Mouse (Mus musculus) heart, embryonic 14.5 days (tissue): Measurements from ENCODE around the gene Oas1h. TPM values are rescaled to one million over a fixed set of nuclear protein-coding genes. Genes with fewer than 3 reads are reported as not detected.

Source experiments
- ATAC-seq: fragments of 200-750 bp; cut with Nextera tagmentation; 2 replicates; pipeline ENCODE4 v1.8.0; 2017; ENCODE audit warnings: low read depth, moderate TSS enrichment; ENCODE audit not compliant: insufficient number of reproducible peaks, insufficient read depth, low FRiP score
- H3K27ac ChIP-seq, 2 experiments: fragments of 200-500 bp in 1 of 2; fragments of 300-500 bp in 1 of 2; sonication (generic) in 1 of 2; replicated peaks in 1 of 2; 2 replicates each; pipeline ENCODE4 v1.5.1; 2012 to 2014; ENCODE audit warnings: low read depth in 2 of 2, low read length in 2 of 2, control low read depth in 1 of 2, mild to moderate bottlenecking in 1 of 2, mixed read lengths in 1 of 2; ENCODE audit not compliant: control insufficient read depth in 1 of 2, insufficient read depth in 1 of 2
- H3K27me3 ChIP-seq: fragments of 300-500 bp; sonication (generic); 2 replicates; pipeline ENCODE4 v1.6.1; 2014; ENCODE audit warnings: mild to moderate bottlenecking, low read length, control low read depth; ENCODE audit not compliant: control insufficient read depth, insufficient read depth
- H3K36me3 ChIP-seq: fragments of 300-500 bp; sonication (generic); 2 replicates; pipeline ENCODE4 v1.6.1; 2014; ENCODE audit warnings: mild to moderate bottlenecking, control low read depth, low read length, mixed read lengths; ENCODE audit not compliant: control insufficient read depth, insufficient read depth
- H3K4me1 ChIP-seq, 2 experiments: fragments of 200-500 bp in 1 of 2; fragments of 300-500 bp in 1 of 2; sonication (generic) in 1 of 2; 2 replicates each; pipeline ENCODE4 v1.6.1; 2012 to 2014; ENCODE audit warnings: low read length in 2 of 2, control low read depth in 1 of 2, mixed read lengths in 1 of 2; ENCODE audit not compliant: control insufficient read depth in 2 of 2, insufficient read depth in 2 of 2
- H3K4me2 ChIP-seq: fragments of 300-500 bp; sonication (generic); 2 replicates; pipeline ENCODE4 v1.6.1; 2014; ENCODE audit warnings: mild to moderate bottlenecking, low read length
- H3K4me3 ChIP-seq, 2 experiments: fragments of 200-500 bp in 1 of 2; fragments of 300-500 bp in 1 of 2; sonication (generic) in 1 of 2; 2 replicates each; pipeline ENCODE4 v1.5.1; 2012 to 2014; ENCODE audit warnings: low read length in 2 of 2, mild to moderate bottlenecking in 2 of 2, control low read depth in 1 of 2, low read depth in 1 of 2, moderate library complexity in 1 of 2; ENCODE audit not compliant: control insufficient read depth in 1 of 2, insufficient read depth in 1 of 2
- H3K9ac ChIP-seq: fragments of 300-500 bp; sonication (generic); 2 replicates; pipeline ENCODE4 v1.6.1; 2014; ENCODE audit warnings: mild to moderate bottlenecking, low read length
- H3K9me3 ChIP-seq: fragments of 300-500 bp; sonication (generic); 2 replicates; pipeline ENCODE4 v1.6.1; 2016; ENCODE audit warnings: low read length, control low read depth; ENCODE audit not compliant: control insufficient read depth
- WGBS: fragments of 180-500 bp; shearing (Covaris S2); extraction: QIAGEN DNeasy Blood & Tissue Kit; methylation state at CpG from one replicate; pipeline ENCODE4 v1.1.7; 2014; 5-methylcytosine and 5-hydroxymethylcytosine counted together
- polyA plus RNA-seq: library from polyadenylated mRNA; unstranded; fragments of >200 nt; fragmentation: Nextera tagmentation; extraction: Ambion mirVana; gene quantifications from 2 replicates; pipeline ENCODE4 v1.2.1, GENCODE M21; 2014

Gene Oas1h
- polyA plus RNA-seq, 1 experiment from 2014 or later = not detected

- 7% methylated on average over 8 of the region's 8 CpGs for WGBS
- H3K4me3 ChIP-seq = no peak overlapping the region
- no peak overlapping the region for H3K27ac ChIP-seq
- no peak overlapping the region for H3K9ac ChIP-seq
- no peaks in the 10 kb centered on the region for H3K4me1 ChIP-seq
- H3K4me2 ChIP-seq = no peak overlapping the region
- H3K27me3 ChIP-seq = peaks cover 16% of the 10 kb centered on the region
- no peaks in the 10 kb centered on the region for H3K36me3 ChIP-seq
- no peaks in the 10 kb centered on the region for H3K9me3 ChIP-seq
- ATAC-seq = no peak
These were observed 24.3 kb upstream of the Oas1h start for GRCm38 (mm10) chr5:120836731-120837585.

- no peaks in the 10 kb centered on the region for H3K4me1 ChIP-seq
- 0 out of 2 replicates have a peak, but pooled peaks cover 4% of the 10 kb centered on the region for H3K9me3 ChIP-seq
- no peak overlapping the region for H3K27ac ChIP-seq
- 67% methylated on average over 3 of the region's 3 CpGs for whole genome bisulfite sequencing
- H3K36me3 ChIP-seq = no peaks in the 10 kb centered on the region
- no peak overlapping the region for H3K4me2 ChIP-seq
- no peaks in the 10 kb centered on the region for H3K27me3 ChIP-seq
- no peak for ATAC-seq
- no peak overlapping the region for H3K4me3 ChIP-seq
- H3K9ac ChIP-seq = no peak overlapping the region
These were observed 16.5 kb upstream of the Oas1h start for GRCm38 (mm10) chr5:120844713-120845112.

- no peak within 1 kb of the TSS for H3K4me2 ChIP-seq
- no peaks in the 10 kb centered on the region for H3K27me3 ChIP-seq
- no peak within 1 kb of the TSS for H3K9ac ChIP-seq
- no peaks in the 10 kb centered on the region for H3K36me3 ChIP-seq
- ATAC-seq = no peak
- 75% methylated on average over 4 of the region's 4 CpGs for WGBS
- no peak within 1 kb of the TSS for H3K27ac ChIP-seq
- H3K9me3 ChIP-seq = 0 out of 2 replicates have a peak, but pooled peaks cover 4% of the 10 kb centered on the region
- H3K4me1 ChIP-seq = no peaks in the 10 kb centered on the region
- no peak within 1 kb of the TSS for H3K4me3 ChIP-seq
These were observed 14.2 kb upstream of the Oas1h start, which contains the start of gene Oas1f for GRCm38 (mm10) chr5:120847067-120847466. Gene Oas1f (plus strand): TSS chr5:120847367.

- 59% methylated on average over 3 of the region's 3 CpGs for WGBS
- Histone ChIP-seq H3K27ac (no peak overlapping the region), H3K4me3 (no peak overlapping the region), H3K27me3 (no peaks in the 10 kb centered on the region), H3K36me3 (no peaks in the 10 kb centered on the region), H3K9me3 (peaks cover 11% of the 10 kb centered on the region), H3K9ac (no peak overlapping the region), H3K4me2 (no peak overlapping the region), H3K4me1 (no peaks in the 10 kb centered on the region)
- ATAC-seq = no peak
These were observed 11.6 kb upstream of the Oas1h start for GRCm38 (mm10) chr5:120849601-120850136.

GRCm38 (mm10) chr5:120859241-120859640 is 2.0 kb upstream of the Oas1h start:
- ATAC-seq = no peak

GRCm38 (mm10) chr5:120865336-120865860 is 4.2 kb downstream of the Oas1h start:
- WGBS = 65% methylated on average over 3 of the region's 3 CpGs
- no peak for ATAC-seq
- H3K27ac ChIP-seq = no peak overlapping the region

More at GRCm38 (mm10) chr5:120859241-120859640, 2.0 kb upstream of the Oas1h start:
- H3K36me3 ChIP-seq = no peaks in the 10 kb centered on the region
- H3K4me2 ChIP-seq = no peak overlapping the region
- 60% methylated on average over 2 of the region's 2 CpGs for WGBS
- peaks cover 4% of the 10 kb centered on the region for H3K9me3 ChIP-seq
- H3K27me3 ChIP-seq = no peaks in the 10 kb centered on the region
- H3K4me1 ChIP-seq = no peaks in the 10 kb centered on the region
- H3K27ac ChIP-seq = no peak overlapping the region
- no peak overlapping the region for H3K9ac ChIP-seq
- H3K4me3 ChIP-seq = no peak overlapping the region

GRCm38 (mm10) chr5:120869436-120870015 is 8.3 kb downstream of the Oas1h start:
- H3K27ac ChIP-seq = no peak overlapping the region
- no peaks in the 10 kb centered on the region for H3K27me3 ChIP-seq
- H3K36me3 ChIP-seq = no peaks in the 10 kb centered on the region
- no peaks in the 10 kb centered on the region for H3K4me1 ChIP-seq
- ATAC-seq = no peak
- no peak overlapping the region for H3K4me2 ChIP-seq
- no peak overlapping the region for H3K9ac ChIP-seq
- 75% methylated on average over 7 of the region's 7 CpGs for WGBS
- H3K9me3 ChIP-seq = no peaks in the 10 kb centered on the region
- no peak overlapping the region for H3K4me3 ChIP-seq

More at GRCm38 (mm10) chr5:120865336-120865860, 4.2 kb downstream of the Oas1h start:
- Histone ChIP-seq H3K4me3 (no peak overlapping the region), H3K9me3 (no peaks in the 10 kb centered on the region), H3K9ac (no peak overlapping the region), H3K4me1 (no peaks in the 10 kb centered on the region), H3K27me3 (no peaks in the 10 kb centered on the region), H3K36me3 (no peaks in the 10 kb centered on the region), H3K4me2 (no peak overlapping the region)
